Mouse (Mus musculus) liver, adult 2 months (tissue): ENCODE data around the gene Cpxm2.

Source experiments
- CTCF ChIP-seq: fragments of 200-500 bp; IDR thresholded peaks from 2 replicates; pipeline ENCODE4 v1.5.1; 2011; ENCODE audit warnings: low read depth, low read length, control low read depth
- POLR2A ChIP-seq: fragments of 200-500 bp; IDR thresholded peaks from 2 replicates; pipeline ENCODE4 v1.6.1; 2011; ENCODE audit warnings: low read length, control low read depth; ENCODE audit not compliant: insufficient read depth; ENCODE audit errors: extremely low read depth

- no peak for TF ChIP-seq POLR2A
- TF ChIP-seq CTCF = no peak
These were observed 47.6 kb downstream of the Cpxm2 start for GRCm38 (mm10) chr7:132106891-132107290.
